47 mouse cellular contexts compared by ENCODE assay signal in genomic region chr19:8883616-8884015, GRCm38 (mm10). TPM values are rescaled to one million over a fixed set of nuclear protein-coding genes. Genes with fewer than 3 reads are reported as not detected.
"Had no signal": no experiment of that assay in that cellular context is flagged by ENCODE, and none has a peak within 500 bp of the region (broad histone marks: within the 10 kb centered on the region; RNA-seq: fewer than 3 reads in every experiment).

TSS of gene Lbhd1 (plus strand) at chr19:8883732.
TSS of gene Gm49403 (plus strand) at chr19:8883930.

- DNase-seq: left cerebral cortex, postnatal 4 days; liver; liver, embryonic 13.5 days; liver, postnatal 0 days; lung, adult 18-20 months; lung, adult 2 months; lung, embryonic 14.5 days; lung, postnatal 10 days; lung, postnatal 14 days; lung, postnatal 36 days; lung, postnatal 4 days; midbrain, embryonic 14.5 days had no signal

RNA-seq across cellular contexts. Expression of gene Gm49403, which starts in this region (rescaled TPM):
- total RNA-seq: left cerebral cortex, adult 18-20 months; left cerebral cortex, adult 2 months; left cerebral cortex, adult 8-10 months; left cerebral cortex, postnatal 10 days; left cerebral cortex, postnatal 14 days; left cerebral cortex, postnatal 25 days; left cerebral cortex, postnatal 36 days; left cerebral cortex, postnatal 4 days; liver, adult 2 months; megakaryocyte progenitor cell, adult 5-6 weeks; megakaryocyte, adult 5-6 weeks; megakaryocyte-erythroid progenitor cell, adult 5-6 weeks; midbrain, postnatal 0 days; monocyte, adult 5-6 weeks had no signal
- polyA plus RNA-seq: limb, embryonic 10.5 days; limb, embryonic 11.5 days; limb, embryonic 12.5 days; limb, embryonic 13.5 days; limb, embryonic 14.5 days; limb, embryonic 15.5 days; liver, adult 2 months; liver, embryonic 11.5 days; liver, embryonic 12.5 days; liver, embryonic 13.5 days; liver, embryonic 14.5 days; liver, embryonic 15.5 days; liver, embryonic 16.5 days; liver, postnatal 0 days; lung, adult 2 months; lung, embryonic 14.5 days; lung, embryonic 15.5 days; lung, embryonic 16.5 days; lung, postnatal 0 days; macrophage; midbrain, embryonic 10.5 days; midbrain, embryonic 11.5 days; midbrain, embryonic 12.5 days; midbrain, embryonic 13.5 days; midbrain, embryonic 14.5 days; midbrain, embryonic 15.5 days; midbrain, embryonic 16.5 days; midbrain, postnatal 0 days; myocyte had no signal
